Mouse (Mus musculus) A20 (cell line): ENCODE measurements around the gene Psors1c2.
A peak's percentile ranks its signal among the peaks of the same experiment; 100 is the strongest.

ENCODE experiments used
- DNase-seq: peaks from one replicate; pipeline ENCODE4 v3.0.0-alpha.2; 2011; ENCODE audit warnings: low read depth, low spot score

Gene Psors1c2

GRCm38 (mm10) chr17:35557351-35557750 lies 24.4 kb downstream of the Psors1c2 start:
- DNase-seq = no peak

GRCm38 (mm10) chr17:35558216-35558615 lies 25.2 kb downstream of the Psors1c2 start:
- no peak for DNase-seq

- DNase-seq = no peak
Observed at GRCm38 (mm10) chr17:35567150-35567549, 34.1 kb downstream of the Psors1c2 start, which contains the start of gene 2300002M23Rik. TSS of gene 2300002M23Rik (plus strand) at chr17:35567450.

GRCm38 (mm10) chr17:35567767-35568166 lies 34.8 kb downstream of the Psors1c2 start:
- no peak for DNase-seq

- no peak for DNase-seq
Observed at GRCm38 (mm10) chr17:35569091-35569944, 36.3 kb downstream of the Psors1c2 start.

GRCm38 (mm10) chr17:35570836-35571235 lies 37.8 kb downstream of the Psors1c2 start:
- no peak for DNase-seq

- no peak for DNase-seq
Observed at GRCm38 (mm10) chr17:35571477-35571876, 38.5 kb downstream of the Psors1c2 start.

GRCm38 (mm10) chr17:35578211-35578610 lies 45.2 kb downstream of the Psors1c2 start:
- peak; percentile 82 for DNase-seq

- DNase-seq = peak; percentile 48
Observed at GRCm38 (mm10) chr17:35582900-35583299, 49.9 kb downstream of the Psors1c2 start.
